Mouse (Mus musculus) liver, adult 2 months (tissue): ENCODE data around the gene Adk. TPM values are rescaled to one million over a fixed set of nuclear protein-coding genes. Genes with fewer than 3 reads are reported as not detected.

Experiments used
- DNase-seq: peaks from one replicate; pipeline ENCODE4 v3.0.0-alpha.2; 2011; ENCODE audit warnings: low read depth, low spot score; ENCODE audit errors: extremely low read depth
- H3K27ac ChIP-seq: fragments of 200-500 bp; replicated peaks from 2 replicates; pipeline ENCODE4 v1.5.1; 2012; ENCODE audit warnings: low read depth, mild to moderate bottlenecking, control low read depth, inconsistent platforms, low read length; ENCODE audit not compliant: insufficient read depth
- H3K27me3 ChIP-seq: fragments of 200-500 bp; 2 replicates; pipeline ENCODE4 v1.6.1; 2012; ENCODE audit warnings: mild to moderate bottlenecking, moderate library complexity, low read length, inconsistent platforms; ENCODE audit not compliant: control insufficient read depth, insufficient read depth
- H3K36me3 ChIP-seq: fragments of 200-500 bp; 2 replicates; pipeline ENCODE4 v1.6.1; 2012; ENCODE audit warnings: low read length, inconsistent platforms; ENCODE audit not compliant: control insufficient read depth, insufficient read depth
- H3K4me1 ChIP-seq: fragments of 200-500 bp; 2 replicates; pipeline ENCODE4 v1.6.1; 2011; ENCODE audit warnings: low read length; ENCODE audit not compliant: control insufficient read depth, insufficient read depth
- H3K4me3 ChIP-seq: fragments of 200-500 bp; 2 replicates; pipeline ENCODE4 v1.5.1; 2011; ENCODE audit warnings: low read depth, mild to moderate bottlenecking, control low read depth, low read length, moderate library complexity; ENCODE audit not compliant: insufficient read depth
- H3K79me2 ChIP-seq: fragments of 200-500 bp; 2 replicates; pipeline ENCODE4 v1.6.1; 2012; ENCODE audit warnings: inconsistent platforms, mild to moderate bottlenecking, low read length, moderate library complexity; ENCODE audit not compliant: control insufficient read depth, insufficient read depth
- H3K9ac ChIP-seq: fragments of 200-500 bp; 2 replicates; pipeline ENCODE4 v1.6.1; 2012; ENCODE audit warnings: low read depth, mild to moderate bottlenecking, control low read depth, inconsistent platforms, low read length
- CTCF ChIP-seq: fragments of 200-500 bp; IDR thresholded peaks from 2 replicates; pipeline ENCODE4 v1.5.1; 2011; ENCODE audit warnings: low read depth, low read length, control low read depth
- POLR2A ChIP-seq: fragments of 200-500 bp; IDR thresholded peaks from 2 replicates; pipeline ENCODE4 v1.6.1; 2011; ENCODE audit warnings: low read length, control low read depth; ENCODE audit not compliant: insufficient read depth; ENCODE audit errors: extremely low read depth
- WGBS: fragments of 180-500 bp; shearing (Covaris S2); methylation state at CpG from one replicate; pipeline ENCODE4 v1.1.7; 2018; 5-methylcytosine and 5-hydroxymethylcytosine counted together
- polyA plus RNA-seq: library from polyadenylated mRNA; depleted of rRNA; stranded (reverse); fragments of >200 nt; gene quantifications from 2 replicates; pipeline ENCODE4 v1.2.3, GENCODE M21; 2012
- total RNA-seq: library from RNA; depleted of rRNA; stranded (reverse); fragments of >200 nt; gene quantifications from 2 replicates; pipeline ENCODE4 v1.2.3, GENCODE M21; 2014

The Adk gene
- total and polyA plus RNA-seq, 2 experiments = 231 to 924 TPM

GRCm38 (mm10) chr14:21114339-21114738 lies 62.0 kb downstream of the Adk start:
- H3K4me3 ChIP-seq = no peak overlapping the region
- H3K9ac ChIP-seq = peak overlapping the region; percentile 21; the same call in 1 of the 2 replicates
- TF ChIP-seq CTCF (no peak), POLR2A (no peak)
- peaks cover 12% of the 10 kb centered on the region for H3K36me3 ChIP-seq
- peak overlapping the region; percentile 98 for H3K27ac ChIP-seq
- peak; percentile 54 for DNase-seq
- H3K27me3 ChIP-seq = no peaks in the 10 kb centered on the region
- peaks cover 23% of the 10 kb centered on the region; the same call in 1 of the 2 replicates for H3K79me2 ChIP-seq
- peaks cover 30% of the 10 kb centered on the region for H3K4me1 ChIP-seq

GRCm38 (mm10) chr14:21115318-21115717 lies 62.9 kb downstream of the Adk start:
- Histone ChIP-seq H3K4me1 (peaks cover 32% of the 10 kb centered on the region), H3K9ac (peak overlapping the region; percentile 70), H3K79me2 (peaks cover 26% of the 10 kb centered on the region; the same call in 1 of the 2 replicates), H3K4me3 (no peak overlapping the region), H3K27ac (peak overlapping the region; percentile 75), H3K27me3 (no peaks in the 10 kb centered on the region), H3K36me3 (peaks cover 12% of the 10 kb centered on the region)
- TF ChIP-seq POLR2A (no peak), CTCF (no peak)
- DNase-seq = peak; percentile 89
- 28% methylated on average over 4 of the region's 4 CpGs for WGBS

- peak; percentile 54 for DNase-seq
- H3K27me3 ChIP-seq = no peaks in the 10 kb centered on the region
- 10% methylated on average over 3 of the region's 3 CpGs for WGBS
- H3K79me2 ChIP-seq = peaks cover 29% of the 10 kb centered on the region; the same call in 1 of the 2 replicates
- H3K9ac ChIP-seq = peak overlapping the region; percentile 42; the same call in 1 of the 2 replicates
- H3K27ac ChIP-seq = peak overlapping the region; percentile 75
- H3K36me3 ChIP-seq = peaks cover 12% of the 10 kb centered on the region
- no peak for TF ChIP-seq POLR2A
- TF ChIP-seq CTCF = no peak
- H3K4me1 ChIP-seq = peaks cover 35% of the 10 kb centered on the region
- no peak overlapping the region for H3K4me3 ChIP-seq
Measured at GRCm38 (mm10) chr14:21115888-21116460, 63.6 kb downstream of the Adk start.

- Histone ChIP-seq H3K27ac (no peak overlapping the region), H3K79me2 (peaks cover 33% of the 10 kb centered on the region; the same call in 1 of the 2 replicates), H3K4me1 (peaks cover 39% of the 10 kb centered on the region), H3K4me3 (no peak overlapping the region), H3K27me3 (no peaks in the 10 kb centered on the region), H3K36me3 (peaks cover 10% of the 10 kb centered on the region), H3K9ac (no peak overlapping the region; the same call in 1 of the 2 replicates)
- DNase-seq = peak; percentile 58
- TF ChIP-seq CTCF (no peak), POLR2A (no peak)
- WGBS = 25% methylated on average over 4 of the region's 4 CpGs
Measured at GRCm38 (mm10) chr14:21118095-21118494, 65.7 kb downstream of the Adk start.

GRCm38 (mm10) chr14:21119653-21120313 lies 67.4 kb downstream of the Adk start:
- H3K27me3 ChIP-seq = no peaks in the 10 kb centered on the region
- WGBS = 41% methylated on average over 9 of the region's 9 CpGs
- H3K27ac ChIP-seq = peak overlapping the region; percentile 27
- H3K9ac ChIP-seq = no peak overlapping the region
- H3K36me3 ChIP-seq = peaks cover 7% of the 10 kb centered on the region
- no peak overlapping the region for H3K4me3 ChIP-seq
- TF ChIP-seq CTCF (no peak), POLR2A (no peak)
- DNase-seq = peak; percentile 63
- H3K79me2 ChIP-seq = peaks cover 25% of the 10 kb centered on the region; the same call in 1 of the 2 replicates
- H3K4me1 ChIP-seq = peaks cover 33% of the 10 kb centered on the region

- Histone ChIP-seq H3K9ac (no peak overlapping the region), H3K36me3 (peaks cover 6% of the 10 kb centered on the region), H3K79me2 (peaks cover 28% of the 10 kb centered on the region; the same call in 1 of the 2 replicates), H3K27ac (peak overlapping the region; percentile 86), H3K4me3 (no peak overlapping the region), H3K4me1 (peaks cover 36% of the 10 kb centered on the region), H3K27me3 (no peaks in the 10 kb centered on the region)
- 17% methylated on average over 3 of the region's 3 CpGs for WGBS
- TF ChIP-seq POLR2A = no peak
- TF ChIP-seq CTCF = peak; percentile 60
- DNase-seq = peak; percentile 69
Measured at GRCm38 (mm10) chr14:21120473-21120872, 68.1 kb downstream of the Adk start.
